Mouse (Mus musculus): ENCODE results near the gene Otos.

Gene Otos

DNA sequence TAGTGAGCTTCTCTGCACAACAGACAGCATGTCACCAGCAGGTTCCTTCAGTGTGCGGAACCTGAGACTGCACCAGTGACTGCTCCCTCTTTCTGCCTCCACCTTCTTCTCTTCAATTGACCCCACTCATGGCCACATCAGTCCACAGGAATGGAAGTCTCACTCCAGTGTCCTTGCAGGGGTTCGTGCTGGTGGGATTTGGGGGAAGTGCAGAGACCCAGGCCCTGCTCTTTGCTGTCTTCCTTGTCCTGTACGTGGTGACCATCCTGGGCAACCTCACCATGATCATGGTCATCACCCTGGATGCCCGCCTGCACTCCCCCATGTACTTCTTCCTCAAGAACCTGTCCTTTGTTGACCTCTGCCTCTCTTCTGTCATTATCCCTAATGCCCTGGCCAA is 40.9 kb downstream of the Otos start:
- DNase-seq (ENCODE audit: low spot score) = no peak

DNA sequence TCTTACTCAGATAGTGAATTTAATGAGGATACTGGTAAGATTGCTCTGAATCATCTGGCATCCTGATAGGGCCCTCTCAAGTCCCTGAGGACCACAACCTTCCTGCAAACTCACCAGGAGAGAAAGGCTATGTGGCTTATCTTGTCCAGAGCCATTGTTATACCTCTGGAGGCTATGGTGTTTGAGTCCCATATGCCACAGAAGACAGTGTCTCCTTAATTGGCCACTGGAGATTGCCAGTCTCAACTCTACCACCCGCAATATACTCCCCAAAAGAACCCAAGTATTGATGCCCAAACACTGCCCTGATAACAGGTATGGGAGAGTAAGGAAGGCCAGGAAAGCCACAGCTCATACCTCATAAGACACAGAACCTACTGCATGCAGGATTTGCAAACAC is 43.2 kb downstream of the Otos start, which contains the start of gene Olfr1410:
TSS of gene Olfr1410 (plus strand) at position 301 of the 400 bp plus-strand sequence.
- no peak for DNase-seq (ENCODE audit: low spot score)

GRCm38 (mm10) chr1:92596019-92596418 is 52.6 kb downstream of the Otos start:
- no peak for DNase-seq (ENCODE audit: low spot score)

Measured in embryo, embryonic 10 days (tissue).